In genomic region chr4:133344112-133344511, GRCm38 (mm10) we compare ENCODE assay signal across 10 mouse cellular contexts. TPM values are rescaled to one million over a fixed set of nuclear protein-coding genes. Genes with fewer than 3 reads are reported as not detected.
DNase-seq lines count a peak whose midpoint lies in the region; ATAC-seq and TF ChIP-seq lines count a peak whose summit lies in the region.
"Had no signal": no experiment of that assay in that cellular context is flagged by ENCODE, and none has a peak within 500 bp of the region (broad histone marks: within the 10 kb centered on the region; RNA-seq: fewer than 3 reads in every experiment).

No protein-coding gene starts in this region.

- H3K36me3 ChIP-seq in forebrain, postnatal 0 days (ENCODE audit: insufficient read depth), result no peaks in the 10 kb centered on the region
- no peaks in the 10 kb centered on the region for H3K36me3 ChIP-seq in forebrain, embryonic 12.5 days (replicated peaks)
- H3K36me3 ChIP-seq in neural tube, embryonic 15.5 days, result no peaks in the 10 kb centered on the region
- H3K36me3 ChIP-seq: hindbrain, embryonic 15.5 days had no signal

- H3K4me1 ChIP-seq in forebrain, postnatal 0 days (ENCODE audit: insufficient read depth), result no peaks in the 10 kb centered on the region
- 0 out of 2 replicates have a peak, but pooled peaks cover 3% of the 10 kb centered on the region for H3K4me1 ChIP-seq in forebrain, embryonic 12.5 days
- H3K4me1 ChIP-seq in neural tube, embryonic 15.5 days, result peaks cover 5% of the 10 kb centered on the region; the same call in 1 of the 2 replicates
- H3K4me1 ChIP-seq in olfactory bulb, adult 2 months (ENCODE audit: control insufficient read depth, insufficient read depth, low read length), result peaks cover 4% of the 10 kb centered on the region; the same call in 1 of the 2 replicates

- peak; percentile 67 for DNase-seq in forebrain, postnatal 0 days
- peak; percentile 34 for DNase-seq in neural tube, embryonic 10.5 days (ENCODE audit: extremely low spot score, low spot score)
- DNase-seq in brain, adult 2 months (ENCODE audit: low read depth, low spot score), result peak; percentile 50
- DNase-seq in kidney, postnatal 36 days, result peak; percentile 21 to 72
- no peak for DNase-seq in ovary, postnatal 14 days (ENCODE audit: low spot score)

- H3K4me2 ChIP-seq in forebrain, postnatal 0 days (ENCODE audit: low read depth), result no peak overlapping the region
- no peak overlapping the region for H3K4me2 ChIP-seq in forebrain, embryonic 12.5 days
- no peak overlapping the region for H3K4me2 ChIP-seq in neural tube, embryonic 15.5 days
- H3K4me2 ChIP-seq: hindbrain, embryonic 15.5 days had no signal

- no peak for ATAC-seq in forebrain, postnatal 0 days
- ATAC-seq in forebrain, embryonic 12.5 days (ENCODE audit: low FRiP score), result no peak
- ATAC-seq in neural tube, embryonic 15.5 days (ENCODE audit: low FRiP score), result no peak

- WGBS in forebrain, postnatal 0 days, result 5% methylated on average over 4 of the region's 4 CpGs
- 7% methylated on average over 4 of the region's 4 CpGs for WGBS in forebrain, embryonic 12.5 days
- WGBS in neural tube, embryonic 15.5 days, result 3% methylated on average over 4 of the region's 4 CpGs
- 3% methylated on average over 4 of the region's 4 CpGs for WGBS in olfactory bulb, adult 2 months

- no peaks in the 10 kb centered on the region; the same call in 1 of the 2 replicates for H3K27me3 ChIP-seq in forebrain, postnatal 0 days (ENCODE audit: insufficient read depth, low read length)
- H3K27me3 ChIP-seq in forebrain, embryonic 12.5 days, result 0 out of 2 replicates have a peak, but pooled peaks cover 4% of the 10 kb centered on the region
- no peaks in the 10 kb centered on the region for H3K27me3 ChIP-seq in neural tube, embryonic 15.5 days (replicated peaks)

- no peak overlapping the region for H3K4me3 ChIP-seq in forebrain, postnatal 0 days (ENCODE audit: low read depth, low read length)
- no peak overlapping the region for H3K4me3 ChIP-seq in forebrain, embryonic 12.5 days (replicated peaks)
- no peak overlapping the region for H3K4me3 ChIP-seq in neural tube, embryonic 15.5 days (replicated peaks)
- no peak overlapping the region for H3K4me3 ChIP-seq in olfactory bulb, adult 2 months (ENCODE audit: insufficient read depth, low read depth, low read length)
- H3K4me3 ChIP-seq: hindbrain, embryonic 15.5 days; myocyte had no signal

- no peaks in the 10 kb centered on the region for H3K9me3 ChIP-seq in forebrain, postnatal 0 days (ENCODE audit: low read length)
- H3K9me3 ChIP-seq in forebrain, embryonic 12.5 days, result no peaks in the 10 kb centered on the region
- H3K9me3 ChIP-seq in neural tube, embryonic 15.5 days (replicated peaks), result no peaks in the 10 kb centered on the region
- H3K9me3 ChIP-seq: hindbrain, embryonic 15.5 days had no signal

- no peak for TF ChIP-seq POLR2A in olfactory bulb, adult 2 months (IDR thresholded peaks at IDR 0.05; ENCODE audit: insufficient read depth, low read depth, low read length)

- H3K9ac ChIP-seq in forebrain, postnatal 0 days, result no peak overlapping the region
- H3K9ac ChIP-seq in forebrain, embryonic 12.5 days, result no peak overlapping the region
- no peak overlapping the region for H3K9ac ChIP-seq in neural tube, embryonic 15.5 days (replicated peaks)
- H3K9ac ChIP-seq: hindbrain, embryonic 15.5 days had no signal

- H3K27ac ChIP-seq in forebrain, postnatal 0 days (ENCODE audit: low read depth, low read length), result no peak overlapping the region
- H3K27ac ChIP-seq in forebrain, embryonic 12.5 days, result no peak overlapping the region
- no peak overlapping the region for H3K27ac ChIP-seq in neural tube, embryonic 15.5 days (replicated peaks)
- no peak overlapping the region for H3K27ac ChIP-seq in olfactory bulb, adult 2 months (ENCODE audit: insufficient read depth, low read depth, low read length)
- H3K27ac ChIP-seq: hindbrain, embryonic 15.5 days had no signal

- TF ChIP-seq CTCF in forebrain, postnatal 0 days (IDR thresholded peaks at IDR 0.05; ENCODE audit: low read depth), result peak; percentile 86
- peak; percentile 23; the same call in 1 of the 2 replicates for TF ChIP-seq CTCF in olfactory bulb, adult 2 months (IDR thresholded peaks at IDR 0.05; ENCODE audit: insufficient read depth, low read depth, low read length)

RNA-seq across cellular contexts. Expression of gene Wdtc1, which starts 9.2 kb away (rescaled TPM):
- 35.5 and 43.9 TPM in 2 replicates for total RNA-seq in forebrain, postnatal 0 days (2014; rRNA removed)
- 13.0 and 16.3 TPM in 2 replicates for polyA plus RNA-seq in forebrain, postnatal 0 days (2015; fragmentation: Nextera tagmentation; extraction: Ambion mirVana)
- 21.1 and 22.9 TPM in 2 replicates for polyA plus RNA-seq in forebrain, embryonic 12.5 days (2016; fragmentation: Nextera tagmentation; extraction: Ambion mirVana)
- polyA plus RNA-seq in neural tube, embryonic 15.5 days (2015; fragmentation: Nextera tagmentation; extraction: Ambion mirVana), result 19.3 and 19.6 TPM in 2 replicates
- polyA plus RNA-seq in olfactory bulb, adult 2 months (2012; ENCODE audit: insufficient read depth, insufficient read length, low replicate concordance, missing spikeins), result 113 TPM in 1 of 2 replicates, not detected in the other

RNA-seq across cellular contexts. Expression of gene Slc9a1, which starts 25.4 kb away (rescaled TPM):
- 9.7 and 16.0 TPM in 2 replicates for total RNA-seq in forebrain, postnatal 0 days (2014; rRNA removed)
- 7.7 and 10.1 TPM in 2 replicates for polyA plus RNA-seq in forebrain, postnatal 0 days (2015; fragmentation: Nextera tagmentation; extraction: Ambion mirVana)
- polyA plus RNA-seq in forebrain, embryonic 12.5 days (2016; fragmentation: Nextera tagmentation; extraction: Ambion mirVana), result 7.2 and 8.3 TPM in 2 replicates
- polyA plus RNA-seq in neural tube, embryonic 15.5 days (2015; fragmentation: Nextera tagmentation; extraction: Ambion mirVana), result 8.4 and 9.9 TPM in 2 replicates
- not detected in 2 replicates for polyA plus RNA-seq in olfactory bulb, adult 2 months (2012; ENCODE audit: insufficient read depth, insufficient read length, low replicate concordance, missing spikeins)
